Mouse (Mus musculus) heart, embryonic 13.5 days (tissue): ENCODE measurements at regions not wholly inside any gene's neighbourhood (a gene's known extent, or its start where the extent isn't known, plus 50 kb on each side); places are given as distances from the start of the nearest gene placed in this dataset.
"Not testable (repeated sequence)": the region's sequence is repeated elsewhere in the genome, so short reads cannot be mapped to it uniquely, and the experiment has no call there.

ENCODE experiments used
- ATAC-seq: fragments of 200-750 bp; cut with Nextera tagmentation; 2 replicates; pipeline ENCODE4 v1.8.0; 2017; ENCODE audit warnings: moderate TSS enrichment; ENCODE audit not compliant: insufficient number of reproducible peaks, low FRiP score, low TSS enrichment; ENCODE audit errors: extremely low read depth
- H3K27ac ChIP-seq: fragments of 300-500 bp; sonication (generic); replicated peaks from 2 replicates; pipeline ENCODE4 v1.5.1; 2015; ENCODE audit warnings: moderate library complexity, mild to moderate bottlenecking, inconsistent platforms
- H3K27me3 ChIP-seq: fragments of 300-500 bp; sonication (generic); replicated peaks from 2 replicates; pipeline ENCODE4 v1.6.1; 2015; ENCODE audit warnings: mild to moderate bottlenecking, inconsistent platforms
- H3K36me3 ChIP-seq: fragments of 300-500 bp; sonication (generic); 2 replicates; pipeline ENCODE4 v1.6.1; 2015; ENCODE audit warnings: mild to moderate bottlenecking, inconsistent platforms
- H3K4me1 ChIP-seq: fragments of 300-500 bp; sonication (generic); 2 replicates; pipeline ENCODE4 v1.6.1; 2015; ENCODE audit warnings: inconsistent platforms
- H3K4me2 ChIP-seq: fragments of 300-500 bp; sonication (generic); 2 replicates; pipeline ENCODE4 v1.6.1; 2015; ENCODE audit warnings: inconsistent platforms, mild to moderate bottlenecking, moderate library complexity
- H3K4me3 ChIP-seq: fragments of 300-500 bp; sonication (generic); 2 replicates; pipeline ENCODE4 v1.5.1; 2015; ENCODE audit warnings: moderate library complexity, mild to moderate bottlenecking, inconsistent platforms
- H3K9ac ChIP-seq: fragments of 300-500 bp; sonication (generic); 2 replicates; pipeline ENCODE4 v1.6.1; 2015; ENCODE audit warnings: inconsistent platforms, mild to moderate bottlenecking, moderate library complexity
- H3K9me3 ChIP-seq: fragments of 300-500 bp; sonication (generic); 2 replicates; pipeline ENCODE4 v1.6.1; 2016; ENCODE audit warnings: inconsistent platforms
- WGBS: fragments of 180-500 bp; shearing (Covaris S2); methylation state at CpG from one replicate; pipeline ENCODE4 v1.1.7; 2015; ENCODE audit warnings: mixed read lengths; 5-methylcytosine and 5-hydroxymethylcytosine counted together

DNA sequence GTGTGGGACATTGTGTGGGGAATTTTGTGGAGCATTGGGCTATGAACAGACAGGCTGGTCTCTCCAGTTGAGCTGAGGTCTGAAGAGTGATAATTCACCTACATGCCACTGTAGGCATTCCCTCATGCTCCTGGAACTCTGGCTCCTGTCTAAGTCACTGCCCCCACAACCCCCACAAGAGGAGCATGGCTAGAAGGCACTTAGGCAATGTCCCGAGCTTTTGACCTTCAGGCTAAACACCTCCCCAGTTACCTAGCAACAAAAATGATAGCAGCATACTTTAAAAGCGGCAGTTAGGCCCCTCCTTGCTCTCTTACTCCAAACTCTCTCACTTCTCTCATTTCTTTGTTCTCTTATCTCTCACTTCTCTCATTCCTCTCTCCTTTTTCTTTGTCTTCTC, 620.7 kb upstream of the Gprin3 start:
- WGBS: 20% methylated on average over 2 of the region's 2 CpGs
- peak overlapping the region; percentile 49 for H3K27ac ChIP-seq
- H3K4me3 ChIP-seq: no peak overlapping the region
- no peak for ATAC-seq
- no peak overlapping the region for H3K4me2 ChIP-seq
- H3K4me1 ChIP-seq: peaks cover 3% of the 10 kb centered on the region; the same call in 1 of the 2 replicates
- no peaks in the 10 kb centered on the region for H3K9me3 ChIP-seq
- H3K36me3 ChIP-seq: no peaks in the 10 kb centered on the region
- no peak overlapping the region for H3K9ac ChIP-seq
- no peaks in the 10 kb centered on the region for H3K27me3 ChIP-seq

DNA sequence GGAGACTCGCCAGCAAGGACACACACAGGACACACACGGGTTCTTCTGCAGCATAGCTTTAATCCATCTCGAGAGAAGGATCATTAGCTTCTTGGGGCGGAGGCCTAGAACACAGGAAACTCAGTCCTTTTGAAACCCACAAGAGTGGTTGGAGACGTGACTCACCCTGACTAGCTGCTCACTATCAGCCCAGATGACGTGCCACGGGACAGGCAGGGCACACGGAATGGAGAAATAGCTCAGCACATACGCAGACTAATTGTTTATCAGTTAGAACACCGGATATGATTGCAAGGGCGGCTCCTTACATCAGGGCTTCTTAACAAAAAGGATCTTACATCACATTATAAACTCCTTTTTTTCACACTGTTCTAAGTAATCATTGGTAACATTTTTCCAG, 619.4 kb upstream of the Gprin3 start:
- not testable (repeated sequence) for H3K4me2 ChIP-seq, H3K36me3 ChIP-seq, H3K27me3 ChIP-seq, H3K4me3 ChIP-seq, H3K27ac ChIP-seq, H3K9me3 ChIP-seq, H3K4me1 ChIP-seq, ATAC-seq, H3K9ac ChIP-seq
- WGBS: 62% methylated on average over 11 of the region's 11 CpGs

DNA sequence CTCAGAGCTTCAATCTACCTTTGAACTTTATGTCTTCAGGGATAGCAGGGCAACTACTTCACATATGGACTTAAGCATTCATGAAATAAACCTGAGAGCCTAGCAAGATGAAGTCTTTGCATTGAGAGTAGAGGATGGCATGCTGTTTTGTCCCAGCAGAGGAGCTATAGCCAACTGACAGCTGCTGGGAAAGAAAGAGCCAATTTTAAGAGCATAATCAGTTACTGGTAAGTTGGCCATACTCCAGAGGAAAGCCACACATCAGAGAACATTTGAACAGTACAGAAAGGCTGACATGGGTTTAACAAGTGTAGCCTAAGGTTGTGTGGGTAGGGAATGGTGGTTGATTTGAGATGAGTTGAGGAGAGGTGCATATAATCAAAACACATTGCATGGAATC, 618.7 kb upstream of the Gprin3 start:
- ATAC-seq: no peak
- no peaks in the 10 kb centered on the region for H3K9me3 ChIP-seq
- no peak overlapping the region for H3K4me3 ChIP-seq
- H3K4me2 ChIP-seq: no peak overlapping the region
- no peaks in the 10 kb centered on the region for H3K36me3 ChIP-seq
- no peaks in the 10 kb centered on the region for H3K27me3 ChIP-seq
- no peak overlapping the region for H3K27ac ChIP-seq
- H3K4me1 ChIP-seq: peaks cover 3% of the 10 kb centered on the region; the same call in 1 of the 2 replicates
- H3K9ac ChIP-seq: no peak overlapping the region
